Mouse (Mus musculus) right cerebral cortex, postnatal 14 days (tissue): ENCODE measurements around the gene M1ap.

Experiments used
- DNase-seq: peaks from one replicate; pipeline ENCODE4 v3.0.0; 2022

Gene M1ap

GRCm38 (mm10) chr6:83011255-83011654, 64.6 kb downstream of the M1ap start:
- no peak for DNase-seq

- DNase-seq = no peak
Observed at GRCm38 (mm10) chr6:83011756-83012155, 65.1 kb downstream of the M1ap start.

GRCm38 (mm10) chr6:83013444-83013843, 66.7 kb downstream of the M1ap start:
- DNase-seq = no peak

- no peak for DNase-seq
Observed at GRCm38 (mm10) chr6:83014482-83015466, 68.1 kb downstream of the M1ap start.

- no peak for DNase-seq
Observed at GRCm38 (mm10) chr6:83015749-83016148, 69.0 kb downstream of the M1ap start.

GRCm38 (mm10) chr6:83017190-83017589, 70.5 kb downstream of the M1ap start:
- no peak for DNase-seq

- DNase-seq = no peak
Observed at GRCm38 (mm10) chr6:83019044-83019443, 72.3 kb downstream of the M1ap start.

- DNase-seq = no peak
Observed at GRCm38 (mm10) chr6:83020121-83020520, 73.4 kb downstream of the M1ap start.

- no peak for DNase-seq
Observed at GRCm38 (mm10) chr6:83020836-83021593, 74.3 kb downstream of the M1ap start.

GRCm38 (mm10) chr6:83023008-83023407, 76.3 kb downstream of the M1ap start:
- DNase-seq = no peak

- DNase-seq = no peak
Observed at GRCm38 (mm10) chr6:83023786-83024185, 77.1 kb downstream of the M1ap start.

- no peak for DNase-seq
Observed at GRCm38 (mm10) chr6:83024421-83024820, 77.7 kb downstream of the M1ap start.

- DNase-seq = no peak
Observed at GRCm38 (mm10) chr6:83025221-83025620, 78.5 kb downstream of the M1ap start.

GRCm38 (mm10) chr6:83027293-83027692, 80.6 kb downstream of the M1ap start:
- no peak for DNase-seq

- DNase-seq = no peak
Observed at GRCm38 (mm10) chr6:83027706-83028105, 81.0 kb downstream of the M1ap start.

GRCm38 (mm10) chr6:83029777-83030176, 83.1 kb downstream of the M1ap start:
- no peak for DNase-seq

GRCm38 (mm10) chr6:83031111-83031510, 84.4 kb downstream of the M1ap start:
- DNase-seq = no peak

- DNase-seq = no peak
Observed at GRCm38 (mm10) chr6:83031921-83032590, 85.4 kb downstream of the M1ap start.

GRCm38 (mm10) chr6:83032769-83033191, 86.1 kb downstream of the M1ap start:
- DNase-seq = no peak

GRCm38 (mm10) chr6:83033249-83034185, 86.8 kb downstream of the M1ap start, which contains the start of the genes Dok1 and Loxl3:
Dok1 (minus strand) TSS chr6:83033471.
Loxl3 (plus strand) TSS chr6:83034173.
- no peak for DNase-seq

GRCm38 (mm10) chr6:83034463-83035055, 87.9 kb downstream of the M1ap start:
- no peak for DNase-seq
